Mouse (Mus musculus) spleen, adult 2 months (tissue): Measurements from ENCODE around the gene Rdh8. TPM values are rescaled to one million over a fixed set of nuclear protein-coding genes. Genes with fewer than 3 reads are reported as not detected.
"Not testable (repeated sequence)": the region's sequence is repeated elsewhere in the genome, so short reads cannot be mapped to it uniquely, and the experiment has no call there.

Experiments used
- DNase-seq, 2 experiments: peaks; one replicate each; pipeline versions ENCODE4 v3.0.0 to v3.0.0-alpha.2; 2012 to 2021; ENCODE audit warnings: low spot score in 2 of 2, low read depth in 1 of 2
- H3K27ac ChIP-seq: fragments of 200-500 bp; 2 replicates; pipeline ENCODE4 v1.5.1; 2012; ENCODE audit warnings: low read length, inconsistent platforms; ENCODE audit not compliant: insufficient read depth
- H3K27me3 ChIP-seq: fragments of 200-500 bp; 2 replicates; pipeline ENCODE4 v1.6.1; 2012; ENCODE audit warnings: mild to moderate bottlenecking, moderate library complexity, low read length, inconsistent platforms; ENCODE audit not compliant: control insufficient read depth, insufficient read depth
- H3K36me3 ChIP-seq: fragments of 200-500 bp; 2 replicates; pipeline ENCODE4 v1.6.1; 2012; ENCODE audit warnings: mild to moderate bottlenecking, low read length, inconsistent platforms; ENCODE audit not compliant: control insufficient read depth, insufficient read depth
- H3K4me1 ChIP-seq: fragments of 200-500 bp; 2 replicates; pipeline ENCODE4 v1.6.1; 2011; ENCODE audit warnings: inconsistent platforms; ENCODE audit not compliant: control insufficient read depth, insufficient read depth, insufficient read length
- H3K4me3 ChIP-seq: fragments of 200-500 bp; 2 replicates; pipeline ENCODE4 v1.5.1; 2011; ENCODE audit warnings: mild to moderate bottlenecking, inconsistent platforms; ENCODE audit not compliant: insufficient read depth, insufficient read length; ENCODE audit errors: extremely low read depth
- CTCF ChIP-seq: fragments of 200-500 bp; IDR thresholded peaks from 2 replicates; pipeline ENCODE4 v1.5.1; 2011; ENCODE audit warnings: mild to moderate bottlenecking, inconsistent platforms; ENCODE audit not compliant: insufficient read depth, insufficient read length, insufficient replicate concordance; ENCODE audit errors: extremely low read depth
- POLR2A ChIP-seq: fragments of 200-500 bp; IDR thresholded peaks from 2 replicates; pipeline ENCODE4 v1.6.1; 2011; ENCODE audit warnings: low read depth, low read length, inconsistent platforms
- WGBS: fragments of 180-500 bp; shearing (Covaris S2); methylation state at CpG from one replicate; pipeline ENCODE4 v1.1.7; 2018; 5-methylcytosine and 5-hydroxymethylcytosine counted together
- polyA plus RNA-seq: library from polyadenylated mRNA; depleted of rRNA; stranded (reverse); fragments of >200 nt; gene quantifications from 2 replicates; pipeline ENCODE4 v1.2.3, GENCODE M21; 2012

Gene Rdh8
- polyA plus RNA-seq, 1 experiment, result not detected

DNA sequence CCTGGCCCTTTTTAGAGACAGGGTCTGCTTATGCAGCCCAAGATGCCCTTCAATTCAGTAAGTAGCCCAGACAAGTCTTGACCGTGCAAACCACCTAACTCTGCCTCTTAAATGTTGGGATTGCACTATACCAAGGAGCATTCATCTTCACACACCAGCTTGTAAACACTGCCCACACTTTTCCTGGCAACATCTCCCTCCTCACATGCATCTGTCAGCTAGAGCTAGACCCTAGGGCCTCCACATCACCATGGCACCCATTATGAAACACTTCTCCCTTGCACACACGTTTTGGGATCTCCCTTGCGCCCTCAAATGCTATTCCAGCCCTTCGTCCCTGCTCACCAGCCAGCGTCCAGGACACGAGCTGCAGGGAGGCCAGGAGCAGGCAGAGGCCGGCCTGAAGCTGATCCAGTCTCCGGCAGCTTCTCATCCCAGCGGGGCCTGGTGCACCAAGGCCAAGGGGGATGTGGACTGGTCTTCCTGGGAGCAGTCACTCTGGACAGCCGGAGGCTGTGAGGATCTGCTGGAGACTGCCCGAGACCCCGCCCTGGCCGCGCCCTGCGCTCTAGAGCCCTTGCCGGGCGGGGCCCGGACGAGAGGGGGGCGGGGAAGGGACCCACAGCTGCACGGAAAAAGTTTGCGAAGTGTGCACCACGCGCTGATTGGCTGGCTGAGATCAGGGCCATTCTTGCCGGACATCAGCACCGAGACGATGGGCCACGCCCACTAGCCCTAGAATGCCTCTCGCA, 3.6 kb upstream of the Rdh8 start, which contains the start of gene Col5a3:
Col5a3 (minus strand) TSS at position 547 of the 752 bp plus-strand sequence.
- H3K27me3 ChIP-seq, result peaks cover 2% of the 10 kb centered on the region; the same call in 1 of the 2 replicates
- TF ChIP-seq CTCF (no peak), POLR2A (no peak)
- H3K36me3 ChIP-seq, result no peaks in the 10 kb centered on the region
- H3K27ac ChIP-seq, result no peak within 1 kb of the TSS
- 11% methylated on average over 29 of the region's 29 CpGs for WGBS
- 0 out of 2 replicates have a peak, but pooled peaks cover 2% of the 10 kb centered on the region for H3K4me1 ChIP-seq
- H3K4me3 ChIP-seq, result no peak within 1 kb of the TSS
- DNase-seq, result peak in 1 of 2 experiments; percentile 3

DNA sequence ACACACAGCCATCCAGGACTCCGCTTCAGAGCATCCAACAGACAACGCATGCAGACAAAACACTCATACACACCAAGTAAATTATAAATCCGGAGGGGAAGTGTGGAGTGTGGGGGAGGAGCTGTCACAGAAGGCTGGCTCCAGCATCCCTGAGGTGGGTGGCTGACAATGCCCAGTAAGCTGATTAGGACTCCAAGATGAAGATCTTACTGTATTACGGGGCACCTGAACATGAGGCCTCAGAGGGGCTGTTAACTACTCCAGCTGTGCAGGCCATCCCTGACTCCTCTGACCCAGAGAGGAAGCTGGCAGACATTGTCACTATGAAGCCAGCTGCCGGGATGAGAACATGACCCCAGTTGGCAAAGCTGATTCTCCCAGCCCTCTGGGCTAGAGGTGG, 1.7 kb downstream of the Rdh8 start:
- H3K4me1 ChIP-seq, result no peaks in the 10 kb centered on the region
- 72% methylated on average over 5 of the region's 5 CpGs for WGBS

GRCm38 (mm10) chr9:20822821-20823220, 4.5 kb downstream of the Rdh8 start:
- Histone ChIP-seq H3K27ac (no peak overlapping the region), H3K27me3 (no peaks in the 10 kb centered on the region), H3K4me3 (no peak overlapping the region), H3K36me3 (no peaks in the 10 kb centered on the region), H3K4me1 (no peaks in the 10 kb centered on the region)
- DNase-seq, result no peak
- no peak for TF ChIP-seq CTCF
- no peak for TF ChIP-seq POLR2A
- WGBS, result 77% methylated on average over 3 of the region's 3 CpGs

More for the DNA sequence above, 1.7 kb downstream of the Rdh8 start:
- Histone ChIP-seq H3K27ac (no peak overlapping the region), H3K4me3 (no peak overlapping the region), H3K27me3 (no peaks in the 10 kb centered on the region), H3K36me3 (no peaks in the 10 kb centered on the region)
- TF ChIP-seq POLR2A (no peak), CTCF (no peak)
- DNase-seq, result no peak

DNA sequence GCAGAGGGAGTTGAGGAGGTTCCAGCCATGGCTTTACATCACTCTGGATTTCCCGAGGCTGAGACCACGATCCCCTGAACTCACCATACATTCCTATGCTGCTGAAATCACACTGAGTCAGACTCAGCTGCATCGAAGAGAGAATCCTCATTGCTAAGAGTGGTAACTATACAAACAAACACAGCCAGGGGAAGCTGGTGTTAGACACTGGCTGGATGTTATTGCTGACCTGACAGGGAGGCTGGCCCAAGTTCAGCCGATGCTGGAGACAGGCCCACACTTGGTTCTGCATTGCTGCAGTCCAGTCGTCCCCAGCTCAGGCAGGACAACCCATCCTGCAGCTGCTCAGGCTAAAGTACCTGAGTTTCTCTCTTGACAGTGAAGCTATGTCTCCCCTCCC, 7.5 kb downstream of the Rdh8 start:
- DNase-seq, result no peak
- TF ChIP-seq CTCF (no peak), POLR2A (no peak)
- WGBS, result 58% methylated on average over 5 of the region's 5 CpGs

GRCm38 (mm10) chr9:20828127-20828526, 9.8 kb downstream of the Rdh8 start:
- Histone ChIP-seq H3K27ac (no peak overlapping the region), H3K36me3 (no peaks in the 10 kb centered on the region), H3K4me1 (no peaks in the 10 kb centered on the region), H3K4me3 (no peak overlapping the region), H3K27me3 (no peaks in the 10 kb centered on the region)
- no peak for DNase-seq
- 89% methylated on average over 1 of the region's 1 CpGs for WGBS
- no peak for TF ChIP-seq POLR2A

More for the DNA sequence above, 7.5 kb downstream of the Rdh8 start:
- no peak overlapping the region for H3K4me3 ChIP-seq
- H3K27me3 ChIP-seq, result no peaks in the 10 kb centered on the region
- H3K36me3 ChIP-seq, result no peaks in the 10 kb centered on the region
- no peaks in the 10 kb centered on the region for H3K4me1 ChIP-seq
- H3K27ac ChIP-seq, result no peak overlapping the region

- Histone ChIP-seq H3K4me3 (no peak overlapping the region), H3K36me3 (no peaks in the 10 kb centered on the region), H3K27ac (no peak overlapping the region), H3K27me3 (no peaks in the 10 kb centered on the region), H3K4me1 (no peaks in the 10 kb centered on the region)
- TF ChIP-seq CTCF (peak; percentile 75; the same call in 1 of the 2 replicates), POLR2A (no peak)
- 19% methylated on average over 19 of the region's 19 CpGs for WGBS
- peak; percentile 9 to 64 for DNase-seq
Measured at GRCm38 (mm10) chr9:20830901-20831643, 12.8 kb downstream of the Rdh8 start.

DNA sequence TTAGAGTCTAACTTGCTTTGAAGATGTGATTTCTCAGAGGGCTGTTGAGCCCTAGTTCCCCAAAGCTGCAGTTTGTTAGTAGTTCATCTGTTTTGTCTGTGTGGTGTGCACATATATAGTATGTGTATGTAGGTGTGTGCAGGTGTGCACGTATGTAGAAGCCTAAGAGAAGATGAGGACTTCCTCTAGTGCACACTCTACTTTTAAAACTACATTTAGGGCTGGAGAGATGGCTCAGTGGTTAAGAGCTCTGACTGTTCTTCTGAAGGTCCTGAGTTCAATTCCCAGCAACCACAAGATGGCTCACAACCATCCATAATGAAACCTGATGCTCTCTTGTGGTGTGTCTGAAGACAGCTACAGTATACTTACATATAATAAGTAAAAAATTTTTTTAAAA, 16.6 kb downstream of the Rdh8 start:
- DNase-seq, result no peak
- Histone ChIP-seq H3K27ac (no peak overlapping the region), H3K27me3 (no peaks in the 10 kb centered on the region), H3K36me3 (no peaks in the 10 kb centered on the region), H3K4me1 (no peaks in the 10 kb centered on the region), H3K4me3 (no peak overlapping the region)
- TF ChIP-seq CTCF, result no peak
- TF ChIP-seq POLR2A, result no peak
- 54% methylated on average over 1 of the region's 1 CpGs for WGBS

DNA sequence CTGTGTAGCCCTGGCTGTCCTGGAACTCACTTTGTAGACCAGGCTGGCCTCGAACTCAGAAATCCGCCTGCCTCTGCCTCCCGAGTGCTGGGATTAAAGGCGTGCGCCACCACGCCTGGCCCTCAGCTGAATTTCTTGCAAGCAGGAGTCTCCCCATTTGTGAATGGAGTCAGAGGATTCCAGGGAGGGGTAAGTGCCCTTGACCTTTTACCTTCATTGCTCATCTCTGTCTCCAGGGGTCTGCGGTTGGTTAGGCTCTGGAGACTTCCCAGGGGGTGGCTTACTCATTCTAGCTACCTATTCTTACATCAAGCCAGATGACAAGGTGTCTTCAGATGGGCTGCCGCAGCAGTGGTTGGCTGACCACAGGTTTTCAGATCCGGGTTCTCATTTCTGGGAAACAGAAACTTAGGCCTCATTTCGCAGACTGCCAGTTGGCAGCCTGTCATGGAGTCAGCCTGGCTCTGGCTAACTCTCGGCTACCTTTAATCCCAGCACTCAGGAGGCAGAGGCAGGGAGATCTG, 17.2 kb downstream of the Rdh8 start:
- DNase-seq, H3K27ac ChIP-seq, H3K27me3 ChIP-seq, H3K36me3 ChIP-seq, H3K4me1 ChIP-seq, H3K4me3 ChIP-seq: not testable (repeated sequence)
- 82% methylated on average over 11 of the region's 11 CpGs for WGBS
